Mouse (Mus musculus) MEL (cell line): ENCODE measurements around the gene Galnt2. TPM values are rescaled to one million over a fixed set of nuclear protein-coding genes. Genes with fewer than 3 reads are reported as not detected.

Source experiments
- DNase-seq: peaks from one replicate; pipeline ENCODE4 v3.0.0; 2011; ENCODE audit warnings: low read depth, low spot score
- H3K27ac ChIP-seq: 2 replicates; pipeline ENCODE4 v1.5.1; 2012; ENCODE audit warnings: low read depth, mild to moderate bottlenecking, control low read depth, low read length, moderate library complexity; ENCODE audit not compliant: control insufficient read depth
- H3K27me3 ChIP-seq, 2 experiments: fragments of 150-350 bp in 1 of 2; sonication (generic) in 1 of 2; 2 replicates each; pipeline ENCODE4 v1.6.1; 2012; ENCODE audit warnings: low read length in 2 of 2, mild to moderate bottlenecking in 2 of 2, improper control_type of control experiment in 1 of 2, moderate library complexity in 1 of 2; ENCODE audit not compliant: insufficient read depth in 2 of 2, control insufficient read depth in 1 of 2
- H3K36me3 ChIP-seq, 2 experiments: 2 replicates each; pipeline ENCODE4 v1.6.1; 2012 to 2014; ENCODE audit warnings: low read length in 2 of 2, improper control_type of control experiment in 1 of 2, inconsistent platforms in 1 of 2, mild to moderate bottlenecking in 1 of 2; ENCODE audit not compliant: insufficient read depth in 2 of 2, control insufficient read depth in 1 of 2
- H3K4me1 ChIP-seq, 2 experiments: fragments of 150-350 bp in 1 of 2; sonication (generic) in 1 of 2; 2 replicates each; pipeline ENCODE4 v1.6.1; 2012; ENCODE audit warnings: low read length in 2 of 2, improper control_type of control experiment in 1 of 2, mild to moderate bottlenecking in 1 of 2; ENCODE audit not compliant: insufficient read depth in 2 of 2, control insufficient read depth in 1 of 2
- H3K4me3 ChIP-seq, 2 experiments: fragments of 150-350 bp in 1 of 2; sonication (generic) in 1 of 2; 2 replicates each; pipeline ENCODE4 v1.5.1; 2012; ENCODE audit warnings: low read depth in 2 of 2, low read length in 2 of 2, mild to moderate bottlenecking in 2 of 2, moderate library complexity in 2 of 2, control low read depth in 1 of 2, improper control_type of control experiment in 1 of 2; ENCODE audit not compliant: control insufficient read depth in 1 of 2, insufficient read depth in 1 of 2
- H3K79me2 ChIP-seq: 2 replicates; pipeline ENCODE4 v1.6.1; 2012; ENCODE audit warnings: mild to moderate bottlenecking, low read length, moderate library complexity; ENCODE audit not compliant: control insufficient read depth, poor library complexity, insufficient read depth
- H3K9ac ChIP-seq: 2 replicates; pipeline ENCODE4 v1.6.1; 2012; ENCODE audit warnings: low read depth, mild to moderate bottlenecking, control low read depth, low read length, moderate library complexity; ENCODE audit not compliant: control insufficient read depth, poor library complexity, severe bottlenecking
- H3K9me3 ChIP-seq: fragments of 150-350 bp; sonication (generic); replicated peaks from 2 replicates; pipeline ENCODE4 v1.6.1; 2012; ENCODE audit warnings: mild to moderate bottlenecking, low read length, improper control_type of control experiment, moderate library complexity; ENCODE audit not compliant: insufficient read depth
- CHD1 ChIP-seq: IDR thresholded peaks from 2 replicates; pipeline ENCODE4 v1.6.1; 2012; ENCODE audit warnings: low read depth, mild to moderate bottlenecking, inconsistent platforms, low read length, improper control_type of control experiment
- CHD2 ChIP-seq: IDR thresholded peaks from 2 replicates; pipeline ENCODE4 v1.6.1; 2011; ENCODE audit warnings: low read length, improper control_type of control experiment
- ELF1 ChIP-seq: IDR thresholded peaks from 2 replicates; pipeline ENCODE4 v1.6.1; 2014; ENCODE audit warnings: low read depth, mild to moderate bottlenecking, inconsistent platforms, low read length, improper control_type of control experiment, moderate library complexity
- EP300 ChIP-seq, 2 experiments: IDR thresholded peaks; 2 replicates each; pipeline ENCODE4 v1.6.1; 2011; ENCODE audit warnings: improper control_type of control experiment in 2 of 2, low read length in 2 of 2, low read depth in 1 of 2, mild to moderate bottlenecking in 1 of 2
- GABPA ChIP-seq: IDR thresholded peaks from 2 replicates; pipeline ENCODE4 v1.6.1; 2012; ENCODE audit warnings: low read depth, mild to moderate bottlenecking, inconsistent platforms, low read length, improper control_type of control experiment, moderate library complexity
- GATA1 ChIP-seq: IDR thresholded peaks from 2 replicates; pipeline ENCODE4 v1.6.1; 2011; ENCODE audit warnings: low read depth, low read length, improper control_type of control experiment
- HCFC1 ChIP-seq: IDR thresholded peaks from 2 replicates; pipeline ENCODE4 v1.6.1; 2012; ENCODE audit warnings: low read depth, mild to moderate bottlenecking, inconsistent platforms, low read length, improper control_type of control experiment, moderate library complexity
- JUND ChIP-seq: IDR thresholded peaks from 2 replicates; pipeline ENCODE4 v1.6.1; 2011; ENCODE audit warnings: low read depth, mild to moderate bottlenecking, improper control_type of control experiment, low read length
- KAT2A ChIP-seq: conservative IDR thresholded peaks from 2 replicates; pipeline ENCODE4 v1.6.1; 2012; ENCODE audit warnings: low read depth, low read length, improper control_type of control experiment, inconsistent platforms
- MAFK ChIP-seq: IDR thresholded peaks from 2 replicates; pipeline ENCODE4 v1.6.1; 2011; ENCODE audit warnings: low read depth, mild to moderate bottlenecking, low read length, improper control_type of control experiment, borderline replicate concordance
- MAX ChIP-seq: IDR thresholded peaks from 2 replicates; pipeline ENCODE4 v1.6.1; 2011; ENCODE audit warnings: low read length, improper control_type of control experiment
- MAZ ChIP-seq: IDR thresholded peaks from 2 replicates; pipeline ENCODE4 v1.6.1; 2012; ENCODE audit warnings: low read depth, mild to moderate bottlenecking, inconsistent platforms, low read length, improper control_type of control experiment
- MXI1 ChIP-seq: IDR thresholded peaks from 2 replicates; pipeline ENCODE4 v1.6.1; 2011; ENCODE audit warnings: mild to moderate bottlenecking, low read depth, low read length, improper control_type of control experiment
- MYB ChIP-seq: IDR thresholded peaks from 2 replicates; pipeline ENCODE4 v1.6.1; 2011; ENCODE audit warnings: mild to moderate bottlenecking, low read depth, low read length, improper control_type of control experiment
- MYC ChIP-seq: IDR thresholded peaks from 2 replicates; pipeline ENCODE4 v1.6.1; 2011; ENCODE audit warnings: low read depth, mild to moderate bottlenecking, low read length, improper control_type of control experiment, moderate library complexity
- NELFE ChIP-seq: IDR thresholded peaks from 2 replicates; pipeline ENCODE4 v1.6.1; 2011; ENCODE audit warnings: low read depth, low read length, improper control_type of control experiment
- NRF1 ChIP-seq: IDR thresholded peaks from 2 replicates; pipeline ENCODE4 v1.6.1; 2014; ENCODE audit warnings: low read depth, mild to moderate bottlenecking, inconsistent platforms, low read length, improper control_type of control experiment, moderate library complexity; ENCODE audit not compliant: poor library complexity, insufficient read depth, severe bottlenecking
- POLR2AphosphoS5 ChIP-seq: IDR thresholded peaks from 2 replicates; pipeline ENCODE4 v1.6.1; 2012; ENCODE audit warnings: low read depth, borderline replicate concordance, mild to moderate bottlenecking, inconsistent platforms, low read length, moderate library complexity, mixed read lengths
- RAD21 ChIP-seq: IDR thresholded peaks from 2 replicates; pipeline ENCODE4 v1.6.1; 2011; ENCODE audit warnings: mild to moderate bottlenecking, low read depth, low read length, improper control_type of control experiment
- RCOR1 ChIP-seq: IDR thresholded peaks from 2 replicates; pipeline ENCODE4 v1.6.1; 2012; ENCODE audit warnings: low read depth, mild to moderate bottlenecking, inconsistent platforms, low read length, improper control_type of control experiment
- SIN3A ChIP-seq: IDR thresholded peaks from 2 replicates; pipeline ENCODE4 v1.6.1; 2012; ENCODE audit warnings: low read length, improper control_type of control experiment, inconsistent platforms
- TAL1 ChIP-seq: IDR thresholded peaks from 2 replicates; pipeline ENCODE4 v1.6.1; 2012; ENCODE audit warnings: mild to moderate bottlenecking, inconsistent platforms, low read length, moderate library complexity, mixed read lengths
- TBP ChIP-seq: IDR thresholded peaks from 2 replicates; pipeline ENCODE4 v1.8.0; 2011; ENCODE audit warnings: low read depth, low read length, improper control_type of control experiment
- TCF12 ChIP-seq: IDR thresholded peaks from 2 replicates; pipeline ENCODE4 v1.6.1; 2014; ENCODE audit warnings: low read depth, mild to moderate bottlenecking, inconsistent platforms, low read length, improper control_type of control experiment, moderate library complexity
- UBTF ChIP-seq: IDR thresholded peaks from 2 replicates; pipeline ENCODE4 v1.6.1; 2012; ENCODE audit warnings: low read depth, mild to moderate bottlenecking, inconsistent platforms, low read length, improper control_type of control experiment, moderate library complexity, borderline replicate concordance; ENCODE audit not compliant: insufficient read depth
- USF1 ChIP-seq: IDR thresholded peaks from 2 replicates; pipeline ENCODE4 v1.6.1; 2014; ENCODE audit warnings: low read depth, mild to moderate bottlenecking, inconsistent platforms, low read length, improper control_type of control experiment, moderate library complexity
- USF2 ChIP-seq, 2 experiments: IDR thresholded peaks; 2 replicates each; pipeline ENCODE4 v1.6.1; 2011 to 2012; ENCODE audit warnings: improper control_type of control experiment in 2 of 2, low read length in 2 of 2, borderline replicate concordance in 1 of 2, inconsistent platforms in 1 of 2, low read depth in 1 of 2, mild to moderate bottlenecking in 1 of 2; ENCODE audit not compliant: insufficient read depth in 1 of 2
- ZC3H11A ChIP-seq: IDR thresholded peaks from 2 replicates; pipeline ENCODE4 v1.6.1; 2012; ENCODE audit warnings: low read depth, mild to moderate bottlenecking, inconsistent platforms, low read length, improper control_type of control experiment
- ZKSCAN1 ChIP-seq: IDR thresholded peaks from 2 replicates; pipeline ENCODE4 v1.6.1; 2012; ENCODE audit warnings: low read depth, mild to moderate bottlenecking, inconsistent platforms, low read length, improper control_type of control experiment, moderate library complexity
- ZNF384 ChIP-seq: IDR thresholded peaks from 2 replicates; pipeline ENCODE4 v1.6.1; 2012; ENCODE audit warnings: low read depth, mild to moderate bottlenecking, inconsistent platforms, low read length, improper control_type of control experiment
- polyA plus RNA-seq, 2 experiments: library from polyadenylated mRNA; stranded (reverse) in 1 of 2; unstranded in 1 of 2; fragments of >175 nt in 1 of 2; fragments of >200 nt in 1 of 2; gene quantifications; 2 replicates each; pipeline versions ENCODE4 v1.2.1 to v1.2.4; 2012; ENCODE audit warnings: low replicate concordance in 2 of 2, low read depth in 1 of 2; ENCODE audit not compliant: insufficient read length in 2 of 2, insufficient read depth in 1 of 2, missing spikeins in 1 of 2
- total RNA-seq: library from RNA; depleted of rRNA; stranded (reverse); fragments of 300-350 nt; gene quantifications from 2 replicates; pipeline ENCODE4 v1.2.3, GENCODE M21; 2012

Gene Galnt2
- total and polyA plus RNA-seq, 3 experiments = 12.0 to 14.5 TPM; not detected in 1

DNA sequence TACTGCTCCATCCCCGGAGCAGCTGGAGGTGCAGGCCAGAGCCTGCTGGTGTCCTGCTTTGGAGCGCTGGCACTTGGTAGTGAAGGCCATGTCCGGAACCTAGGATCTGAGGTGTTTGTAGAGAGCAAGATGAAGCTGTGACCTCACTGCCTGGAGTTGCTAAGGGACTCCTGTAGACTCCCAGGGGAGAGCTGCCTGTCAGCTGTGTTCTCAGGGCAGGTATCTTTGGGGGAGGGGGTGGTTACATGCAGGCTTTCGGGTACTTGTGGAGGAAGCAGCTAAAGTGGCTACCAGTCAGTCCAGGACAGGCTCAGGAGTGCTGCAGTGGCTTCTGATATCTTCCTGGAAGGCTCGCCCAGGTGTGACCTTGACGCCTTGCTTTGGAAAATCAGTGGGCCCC, 8.2 kb downstream of the Galnt2 start:
- Histone ChIP-seq H3K79me2 (no peaks in the 10 kb centered on the region), H3K9ac (no peak overlapping the region), H3K36me3 (no peaks in the 10 kb centered on the region), H3K9me3 (no peaks in the 10 kb centered on the region), H3K27ac (no peak overlapping the region), H3K4me3 (no peak overlapping the region), H3K4me1 (no peaks in the 10 kb centered on the region), H3K27me3 (no peaks in the 10 kb centered on the region)
- no peak for TF ChIP-seq JUND
- TF ChIP-seq TAL1 = no peak
- TF ChIP-seq MYB = no peak
- TF ChIP-seq MAX = no peak
- TF ChIP-seq TCF12 = no peak
- no peak for TF ChIP-seq MXI1
- no peak for TF ChIP-seq GABPA
- no peak for TF ChIP-seq ZNF384
- no peak for TF ChIP-seq MYC
- TF ChIP-seq CHD1 = no peak
- TF ChIP-seq POLR2AphosphoS5 = no peak
- TF ChIP-seq USF1 = no peak
- no peak for TF ChIP-seq NRF1
- TF ChIP-seq HCFC1 = no peak
- no peak for TF ChIP-seq USF2 (IDR thresholded peaks at IDR 0.05; ENCODE audit: borderline replicate concordance in 1 of 2, insufficient read depth in 1 of 2, low read depth in 1 of 2, low read length in 2 of 2)
- TF ChIP-seq CHD2 = no peak
- TF ChIP-seq UBTF = no peak
- no peak for TF ChIP-seq ZKSCAN1
- no peak for TF ChIP-seq TBP
- no peak for TF ChIP-seq ELF1
- DNase-seq = no peak

DNA sequence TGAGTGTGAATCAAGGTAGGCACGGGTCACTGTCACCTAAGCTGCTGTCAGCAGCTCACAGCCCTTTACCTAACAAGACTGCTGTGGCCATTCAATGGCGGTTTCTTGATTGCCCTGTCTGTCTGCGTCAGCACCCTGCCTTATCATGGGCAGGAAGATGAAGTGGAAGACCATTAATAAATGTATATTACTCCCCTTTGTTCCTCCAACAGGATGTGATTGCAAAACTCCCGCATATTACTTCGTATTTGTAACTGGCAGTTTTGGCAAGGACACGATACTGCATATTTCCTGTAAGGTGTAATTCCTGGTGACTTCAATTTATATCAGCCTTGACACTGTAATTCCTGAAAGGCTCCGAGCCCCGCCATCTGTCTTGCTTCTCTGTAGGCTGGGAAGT, 9.7 kb downstream of the Galnt2 start:
- H3K9me3 ChIP-seq = no peaks in the 10 kb centered on the region
- H3K4me1 ChIP-seq = no peaks in the 10 kb centered on the region
- no peak for DNase-seq
- no peak overlapping the region for H3K9ac ChIP-seq
- no peak overlapping the region for H3K4me3 ChIP-seq
- no peak overlapping the region for H3K27ac ChIP-seq
- TF ChIP-seq TCF12 = no peak
- TF ChIP-seq POLR2AphosphoS5 = no peak
- no peak for TF ChIP-seq HCFC1
- no peak for TF ChIP-seq MAFK
- no peak for TF ChIP-seq KAT2A
- TF ChIP-seq ELF1 = no peak
- no peak for TF ChIP-seq SIN3A
- TF ChIP-seq TAL1 = no peak
- TF ChIP-seq MAZ = no peak
- TF ChIP-seq USF1 = no peak
- TF ChIP-seq NELFE = no peak
- TF ChIP-seq RAD21 = no peak
- TF ChIP-seq EP300 (IDR thresholded peaks at IDR 0.05; ENCODE audit: low read depth in 1 of 2, low read length in 2 of 2) = no peak
- TF ChIP-seq CHD2 = no peak
- TF ChIP-seq ZC3H11A = no peak
- TF ChIP-seq GATA1 = no peak
- no peak for TF ChIP-seq ZNF384
- no peak for TF ChIP-seq GABPA
- no peak for TF ChIP-seq RCOR1
- no peak for TF ChIP-seq NRF1
- H3K36me3 ChIP-seq = no peaks in the 10 kb centered on the region
- no peaks in the 10 kb centered on the region for H3K79me2 ChIP-seq
- no peaks in the 10 kb centered on the region for H3K27me3 ChIP-seq
